Mouse (Mus musculus) brown adipose tissue, adult 24 weeks (tissue): Measurements from ENCODE around the gene Cdkal1. TPM values are rescaled to one million over a fixed set of nuclear protein-coding genes. Genes with fewer than 3 reads are reported as not detected.

Source experiments
- H3K27ac ChIP-seq: fragments of 200-500 bp; replicated peaks from 2 replicates; pipeline ENCODE4 v1.5.1; 2012; ENCODE audit warnings: low read depth, mild to moderate bottlenecking, low read length
- H3K4me1 ChIP-seq: fragments of 200-500 bp; 2 replicates; pipeline ENCODE4 v1.6.1; 2012; ENCODE audit warnings: low read length, mixed read lengths; ENCODE audit not compliant: control insufficient read depth, insufficient read depth, insufficient read length
- H3K4me3 ChIP-seq: fragments of 200-500 bp; 2 replicates; pipeline ENCODE4 v1.5.1; 2012; ENCODE audit warnings: low read depth, mild to moderate bottlenecking, low read length, moderate library complexity; ENCODE audit not compliant: insufficient read depth
- polyA plus RNA-seq: library from polyadenylated mRNA; stranded (reverse); fragments of >200 nt; gene quantifications from 2 replicates; pipeline ENCODE4 v1.2.4, GENCODE M21; 2012; ENCODE audit not compliant: missing spikeins, insufficient read depth, insufficient read length

Gene Cdkal1
- polyA plus RNA-seq, 1 experiment = 9.5 TPM

DNA sequence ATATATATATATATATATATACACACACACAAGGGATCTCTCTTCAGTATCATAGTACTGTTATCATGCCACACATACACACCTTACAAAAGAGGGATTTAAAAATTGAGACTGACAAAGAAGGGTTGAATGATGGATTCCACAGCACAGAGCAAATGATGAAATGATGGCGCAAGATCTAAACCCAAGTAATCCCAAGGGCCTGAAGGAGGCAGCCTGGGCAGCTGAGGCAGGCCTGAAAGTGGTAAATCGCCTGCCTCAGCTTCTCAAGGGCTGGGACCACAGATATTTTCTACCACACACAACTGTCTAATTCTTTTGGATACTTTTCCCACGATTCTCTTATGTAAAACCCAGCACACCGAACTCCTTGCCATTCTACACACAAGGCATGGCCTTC, 177.9 kb downstream of the Cdkal1 start:
- Histone ChIP-seq H3K4me3 (no peak overlapping the region), H3K27ac (no peak overlapping the region), H3K4me1 (no peaks in the 10 kb centered on the region)

DNA sequence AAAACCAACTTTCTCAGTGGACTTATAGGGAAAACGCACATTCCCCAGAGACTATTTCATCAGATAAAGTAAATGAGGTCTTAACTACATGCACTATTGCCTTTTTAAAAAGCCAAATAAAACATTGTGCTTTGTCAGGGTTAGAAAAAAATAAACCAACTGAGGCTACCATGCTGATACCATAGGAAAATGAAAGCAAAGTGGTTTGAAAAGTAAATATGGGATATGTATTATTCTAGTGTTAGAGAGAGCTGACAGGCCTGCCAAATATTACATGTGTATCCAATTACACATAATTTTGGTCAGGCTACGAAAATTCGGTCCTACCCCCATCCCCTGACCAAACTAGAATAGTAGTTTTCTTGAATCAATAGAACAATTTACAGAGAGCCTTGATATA, 184.8 kb downstream of the Cdkal1 start:
- Histone ChIP-seq H3K27ac (no peak overlapping the region), H3K4me3 (no peak overlapping the region), H3K4me1 (no peaks in the 10 kb centered on the region; the same call in 1 of the 2 replicates)

DNA sequence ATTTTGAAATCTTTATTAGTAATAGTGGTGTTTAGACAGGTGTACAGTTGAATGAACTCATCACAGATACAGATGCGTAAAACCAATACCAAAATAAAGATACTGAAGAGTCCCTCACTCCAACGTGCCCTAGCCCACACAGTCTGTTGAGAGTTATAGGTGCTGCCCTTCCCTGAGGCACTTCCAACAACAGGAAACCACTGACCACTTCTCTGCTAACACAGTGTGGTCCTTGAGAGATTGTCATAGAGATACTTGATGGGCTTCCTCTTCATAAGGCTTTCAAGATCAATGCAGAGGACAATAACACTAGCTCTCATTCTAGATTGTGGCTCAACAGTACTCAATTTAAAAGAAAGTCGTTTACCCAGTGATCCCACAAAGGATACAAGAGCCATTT, 191.6 kb downstream of the Cdkal1 start:
- H3K4me1 ChIP-seq = 0 out of 2 replicates have a peak, but pooled peaks cover 2% of the 10 kb centered on the region
- no peak overlapping the region for H3K27ac ChIP-seq
- no peak overlapping the region for H3K4me3 ChIP-seq

DNA sequence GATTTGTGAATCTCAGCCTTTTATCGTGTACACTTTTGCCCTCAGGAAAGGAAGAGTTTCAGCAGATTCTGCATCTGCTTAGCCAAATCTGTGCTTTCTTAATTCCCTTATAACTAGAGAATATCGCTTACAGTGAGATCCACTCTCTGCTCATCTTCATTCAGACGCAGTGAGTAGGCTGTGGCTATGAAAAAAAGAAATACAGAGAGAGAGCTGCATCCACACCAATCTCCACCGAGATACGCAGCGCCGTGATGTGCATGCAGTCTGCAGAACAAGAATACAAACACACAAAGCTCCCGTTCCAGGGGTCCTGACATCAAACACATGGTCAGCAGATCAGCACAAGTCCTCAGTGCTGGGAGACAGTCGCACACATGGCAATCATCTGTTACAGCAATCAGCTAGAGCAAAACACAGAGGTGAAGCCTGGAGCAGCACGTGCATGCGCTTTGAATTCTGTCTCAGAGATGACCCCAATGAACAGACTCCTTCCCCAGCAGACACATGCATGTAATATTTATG, 199.6 kb downstream of the Cdkal1 start:
- Histone ChIP-seq H3K27ac (no peak overlapping the region), H3K4me3 (no peak overlapping the region), H3K4me1 (0 out of 2 replicates have a peak, but pooled peaks cover 2% of the 10 kb centered on the region)

DNA sequence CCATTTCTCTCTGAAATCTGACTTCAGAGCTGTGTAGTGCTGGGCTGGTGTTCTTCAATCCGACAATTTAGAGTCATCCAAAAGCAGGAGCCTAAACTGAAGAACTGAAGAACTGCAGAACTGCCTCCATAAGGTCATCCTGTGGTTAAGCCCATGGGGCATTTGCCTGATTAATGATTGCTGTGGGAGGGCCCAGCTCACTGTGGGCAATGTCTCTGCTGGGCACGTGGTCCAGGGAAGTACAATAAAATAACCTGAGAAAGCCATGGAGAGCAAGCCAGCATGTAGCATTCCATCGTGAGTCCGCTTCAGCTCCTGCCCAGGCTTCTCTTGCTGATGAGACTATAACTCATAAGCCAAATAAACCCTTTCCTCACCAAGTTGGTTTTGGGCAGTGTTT, 202.1 kb downstream of the Cdkal1 start:
- Histone ChIP-seq H3K27ac (no peak overlapping the region), H3K4me3 (no peak overlapping the region)

DNA sequence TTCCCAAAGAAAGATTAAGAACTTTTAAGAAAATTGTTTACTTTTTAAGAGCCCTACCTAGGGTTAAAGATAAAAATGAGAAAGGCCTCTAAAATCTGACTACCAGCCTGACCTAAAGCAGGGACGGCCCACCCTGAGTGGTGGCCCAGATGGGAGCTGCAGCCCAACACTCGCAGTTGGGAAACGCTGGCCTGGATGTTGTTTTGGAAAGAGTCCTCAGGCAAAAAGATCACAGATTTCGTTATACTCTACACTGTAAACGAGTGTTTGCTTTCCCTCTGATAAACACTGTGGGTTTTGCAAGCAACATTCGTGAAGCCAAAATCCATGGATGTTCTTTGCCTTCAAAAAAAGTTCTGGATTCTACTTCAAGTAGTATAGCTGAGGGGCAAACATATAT, 202.7 kb downstream of the Cdkal1 start:
- Histone ChIP-seq H3K4me3 (no peak overlapping the region), H3K4me1 (peaks cover 8% of the 10 kb centered on the region), H3K27ac (no peak overlapping the region)

More for the DNA sequence above, 202.1 kb downstream of the Cdkal1 start:
- peaks cover 8% of the 10 kb centered on the region for H3K4me1 ChIP-seq

DNA sequence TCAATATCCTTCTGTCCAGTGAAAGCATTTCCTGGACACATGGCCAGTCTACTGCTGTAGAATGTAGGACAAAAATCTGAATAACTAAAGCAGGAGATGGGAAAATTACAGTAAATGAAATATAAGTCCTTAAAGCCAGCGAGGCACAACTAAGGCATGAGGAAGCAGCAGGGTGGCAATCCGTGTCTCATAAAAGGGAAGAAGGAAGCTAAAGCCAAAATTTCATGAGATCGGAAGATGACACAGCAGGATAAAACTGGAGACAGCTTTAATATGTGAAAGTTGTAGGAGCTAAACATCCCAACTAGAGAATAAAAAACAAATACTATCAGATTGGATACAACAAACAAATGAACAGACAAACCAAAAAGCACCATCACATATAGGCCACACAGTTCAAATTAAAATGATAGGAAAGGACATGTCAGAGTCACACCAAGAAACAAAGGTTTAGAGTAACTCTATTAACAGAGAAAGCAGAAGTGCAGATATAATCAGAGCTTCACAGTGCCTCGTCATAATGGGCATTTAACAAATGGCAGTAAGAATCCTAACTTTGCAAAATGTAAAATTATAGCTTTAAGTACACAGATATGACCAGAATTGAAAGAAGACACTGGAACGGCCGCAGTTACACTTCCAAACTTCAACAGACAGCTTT, 204.8 kb downstream of the Cdkal1 start:
- H3K4me1 ChIP-seq = peaks cover 8% of the 10 kb centered on the region
- no peak overlapping the region for H3K4me3 ChIP-seq
- H3K27ac ChIP-seq = no peak overlapping the region

DNA sequence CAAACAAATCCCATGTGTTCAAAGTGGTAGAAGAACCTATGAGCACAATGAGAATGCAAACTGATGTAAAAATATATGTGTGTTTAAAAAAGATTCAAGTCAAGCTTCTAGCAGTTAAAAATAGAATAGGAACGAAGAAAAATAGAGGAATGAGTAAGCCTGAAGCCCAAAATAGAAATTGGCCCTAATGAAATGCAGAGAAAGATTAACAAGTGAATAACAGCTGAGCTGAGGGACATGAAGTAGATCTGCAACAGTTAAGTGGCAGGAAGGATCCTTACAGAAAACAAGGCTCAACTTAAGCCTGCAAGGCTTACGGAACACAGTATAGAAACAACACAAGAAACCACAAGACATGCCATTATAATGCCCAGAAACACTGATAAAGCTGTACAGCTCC, 205.9 kb downstream of the Cdkal1 start:
- no peak overlapping the region for H3K27ac ChIP-seq
- H3K4me3 ChIP-seq = no peak overlapping the region
- H3K4me1 ChIP-seq = peaks cover 8% of the 10 kb centered on the region

DNA sequence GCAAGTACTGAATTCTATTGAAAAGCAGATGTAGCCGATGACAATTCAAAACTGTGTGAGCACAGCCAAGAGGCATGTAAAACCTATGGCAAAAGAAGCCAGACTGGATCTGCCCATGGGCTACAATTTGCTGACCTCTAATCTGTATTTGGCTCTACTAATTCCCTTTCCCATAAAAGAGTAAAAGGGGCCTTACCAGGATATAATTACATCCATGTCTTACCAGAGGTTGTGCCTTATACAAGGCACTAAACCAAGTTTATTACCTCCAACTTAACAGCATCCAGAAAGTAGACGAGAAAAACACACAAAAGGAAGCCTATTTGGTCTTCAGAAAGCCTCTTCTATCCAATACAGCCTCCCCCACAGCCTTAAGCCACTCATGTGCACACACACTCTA, 213.2 kb downstream of the Cdkal1 start:
- Histone ChIP-seq H3K27ac (no peak overlapping the region), H3K4me1 (peaks cover 9% of the 10 kb centered on the region), H3K4me3 (no peak overlapping the region)

DNA sequence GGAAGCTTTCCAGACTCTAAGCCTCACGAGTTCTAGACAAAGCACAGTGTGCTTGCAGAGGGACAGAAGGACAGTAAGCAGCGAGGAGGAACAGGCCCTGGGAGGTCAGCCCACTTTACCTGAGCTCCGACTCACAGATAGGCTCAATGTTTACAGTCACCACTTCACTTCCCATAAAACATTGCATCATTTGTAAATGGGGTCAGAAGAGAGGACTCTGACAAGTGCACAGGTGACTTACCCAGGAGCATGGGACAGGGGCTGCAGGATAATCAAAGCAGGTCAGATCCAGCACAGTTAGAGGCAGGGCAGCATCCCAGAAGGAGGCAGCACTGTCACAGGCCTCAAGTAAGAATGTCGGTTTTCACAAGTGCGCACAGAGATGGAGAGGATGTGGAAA, 214.3 kb downstream of the Cdkal1 start:
- Histone ChIP-seq H3K4me1 (peaks cover 9% of the 10 kb centered on the region), H3K27ac (no peak overlapping the region), H3K4me3 (no peak overlapping the region)

DNA sequence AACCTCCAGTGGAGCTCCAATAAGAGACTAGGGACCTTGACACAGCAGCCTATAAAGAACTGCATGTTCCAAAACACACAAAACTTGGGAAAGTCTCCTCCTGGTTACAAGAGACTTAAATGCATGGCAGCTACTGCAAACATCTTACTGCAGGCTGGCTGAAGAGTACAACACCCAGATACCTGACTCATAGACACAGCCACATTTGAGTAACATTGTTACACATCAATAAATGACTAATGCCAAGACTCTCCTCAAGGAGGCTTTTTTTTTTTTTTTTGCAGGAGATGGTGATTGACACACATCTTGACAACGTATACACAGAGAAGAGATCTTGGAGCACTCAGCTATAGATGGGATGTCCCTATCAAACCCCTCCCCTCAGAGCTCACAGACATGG, 215.3 kb downstream of the Cdkal1 start:
- no peak overlapping the region for H3K27ac ChIP-seq
- H3K4me1 ChIP-seq = peaks cover 9% of the 10 kb centered on the region
- no peak overlapping the region for H3K4me3 ChIP-seq

DNA sequence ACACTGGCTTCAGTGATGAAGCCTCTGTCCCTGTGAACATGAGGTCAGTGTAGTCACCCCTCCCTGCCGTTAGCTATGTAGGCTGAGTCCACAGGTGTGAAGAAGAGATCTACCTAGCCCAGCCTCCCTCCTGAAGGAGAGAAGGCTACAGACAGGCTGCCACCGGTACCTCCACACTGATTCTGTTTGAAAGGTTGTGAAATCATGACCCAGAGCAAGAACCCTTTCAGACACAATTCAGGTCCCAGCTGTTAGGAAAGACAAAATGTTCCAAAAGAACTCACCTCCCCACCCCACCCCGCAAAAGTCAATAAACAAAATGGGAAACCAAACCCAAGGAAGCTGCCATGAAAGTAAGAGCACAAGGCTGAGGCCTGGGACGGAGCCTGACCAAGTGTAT, 217.2 kb downstream of the Cdkal1 start:
- Histone ChIP-seq H3K27ac (peak overlapping the region; percentile 83), H3K4me1 (peaks cover 9% of the 10 kb centered on the region), H3K4me3 (no peak overlapping the region)

DNA sequence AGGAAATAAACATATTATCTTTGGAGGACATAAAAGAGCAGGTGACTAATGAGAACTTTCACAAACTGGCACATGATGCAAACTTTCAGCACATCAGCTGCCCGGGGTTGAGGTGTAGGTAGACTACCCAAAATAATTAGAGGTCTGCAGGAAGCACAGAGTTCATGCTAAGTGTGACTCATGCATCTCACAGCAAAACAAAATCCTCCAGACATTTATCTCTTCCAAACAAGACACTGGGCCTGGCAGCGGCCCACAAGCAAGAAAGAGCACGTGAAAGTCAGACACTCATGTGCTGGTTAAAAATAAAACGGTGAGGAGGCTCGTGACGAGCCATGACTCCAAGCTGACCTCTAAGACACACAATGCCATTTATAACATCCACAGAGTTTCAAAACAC, 217.7 kb downstream of the Cdkal1 start:
- Histone ChIP-seq H3K27ac (peak overlapping the region; percentile 83), H3K4me3 (no peak overlapping the region), H3K4me1 (peaks cover 9% of the 10 kb centered on the region)

DNA sequence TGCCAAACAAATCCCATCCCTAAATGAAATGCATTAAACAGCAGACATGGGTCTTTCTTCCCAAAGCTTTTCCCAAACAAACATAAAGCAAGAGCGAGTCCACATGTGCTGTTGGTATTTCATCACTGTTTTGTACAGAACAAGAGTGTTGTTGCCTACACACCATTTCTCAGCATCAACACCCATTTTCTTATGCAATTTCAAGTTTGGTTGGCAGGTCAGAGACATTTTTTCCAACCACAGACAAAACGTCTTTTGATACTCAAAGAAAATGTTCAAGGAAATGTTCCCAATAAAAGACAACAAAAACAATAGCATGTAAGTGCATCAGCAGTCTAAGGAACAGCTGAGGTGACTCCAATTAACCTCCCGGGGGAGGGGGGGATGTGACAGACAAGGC, 219.9 kb downstream of the Cdkal1 start:
- Histone ChIP-seq H3K4me3 (no peak overlapping the region), H3K27ac (no peak overlapping the region), H3K4me1 (peaks cover 9% of the 10 kb centered on the region)

DNA sequence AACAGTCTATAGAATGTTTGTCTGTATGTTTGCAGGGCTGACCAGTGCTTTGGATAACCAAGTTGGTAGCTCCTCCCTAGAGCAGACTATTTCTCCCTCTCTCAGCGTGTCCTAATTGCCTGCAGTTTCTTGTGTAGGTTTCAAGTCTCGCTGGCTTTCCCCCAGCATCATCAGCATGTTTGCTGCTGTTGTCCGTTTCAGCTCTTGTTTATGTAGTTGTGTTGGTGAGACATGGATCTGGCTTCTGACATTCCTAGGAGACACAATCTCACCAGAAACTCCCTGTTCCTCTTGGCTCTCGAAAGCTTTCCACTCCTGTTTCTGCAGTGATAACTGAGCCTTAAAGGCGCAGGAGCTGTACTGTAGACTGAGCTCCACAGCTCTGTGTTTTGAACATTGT, 224.1 kb downstream of the Cdkal1 start:
- peaks cover 10% of the 10 kb centered on the region for H3K4me1 ChIP-seq
- H3K27ac ChIP-seq = no peak overlapping the region
- no peak overlapping the region for H3K4me3 ChIP-seq

DNA sequence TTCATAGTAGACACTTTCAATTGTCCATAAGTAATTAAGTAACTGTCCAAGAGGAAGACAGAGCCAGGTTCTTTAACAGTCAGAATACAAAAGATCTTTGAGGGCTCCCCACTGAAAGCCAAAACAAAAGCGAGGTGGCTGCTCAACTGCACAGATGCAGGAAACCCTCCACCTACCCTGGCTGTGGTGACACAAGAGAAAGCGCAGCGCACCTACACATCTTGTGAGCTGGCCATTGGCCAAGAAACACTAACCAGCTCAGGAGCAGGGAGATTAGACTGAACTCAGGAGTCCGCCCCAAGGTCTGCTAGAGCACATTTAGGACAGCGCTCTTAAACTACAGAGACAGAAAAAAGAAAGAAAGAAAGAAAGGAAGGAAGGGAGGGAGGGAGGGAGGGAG, 226.9 kb downstream of the Cdkal1 start:
- Histone ChIP-seq H3K27ac (no peak overlapping the region), H3K4me3 (no peak overlapping the region), H3K4me1 (peaks cover 10% of the 10 kb centered on the region)
